Mouse (Mus musculus) left cerebral cortex, postnatal 4 days (tissue): ENCODE data around the gene Ntf3. TPM values are rescaled to one million over a fixed set of nuclear protein-coding genes. Genes with fewer than 3 reads are reported as not detected.

ENCODE experiments used
- DNase-seq: peaks from one replicate; pipeline ENCODE4 v3.0.0-alpha.2; 2022
- intact Hi-C: fragments of 180-260 bp; cut with DNase I; formaldehyde crosslinking; loops from one replicate; pipeline ENCODE4 v1.15.1; 2025
- total RNA-seq, 2 experiments: library from RNA; stranded (reverse); gene quantifications; 2 replicates each; pipeline ENCODE4 v1.2.3; 2021

Gene Ntf3
- total RNA-seq, 2 experiments from 2014 or later: 10.0 to 13.3 TPM

- no peak for DNase-seq
- intact Hi-C loops: no loop called here
These were observed 59.3 kb downstream of the Ntf3 start for GRCm38 (mm10) chr6:126107398-126107797.

- intact Hi-C loops: no loop called here
- no peak for DNase-seq
These were observed 59.9 kb downstream of the Ntf3 start for GRCm38 (mm10) chr6:126106798-126107173.

GRCm38 (mm10) chr6:126106051-126106797 lies 60.5 kb downstream of the Ntf3 start:
- peak; percentile 73 for DNase-seq
- intact Hi-C loops: no loop called here

GRCm38 (mm10) chr6:126105083-126105740 lies 61.5 kb downstream of the Ntf3 start:
- intact Hi-C loops: no loop called here
- no peak for DNase-seq

- DNase-seq: no peak
- intact Hi-C loops: no loop called here
These were observed 64.1 kb downstream of the Ntf3 start for GRCm38 (mm10) chr6:126102571-126102970.

GRCm38 (mm10) chr6:126102007-126102406 lies 64.7 kb downstream of the Ntf3 start:
- intact Hi-C loops: no loop called here
- DNase-seq: no peak

- DNase-seq: peak; percentile 19
- intact Hi-C loops: no loop called here
These were observed 66.1 kb downstream of the Ntf3 start for GRCm38 (mm10) chr6:126100579-126100978.

- intact Hi-C loops: no loop called here
These were observed 69.2 kb downstream of the Ntf3 start for GRCm38 (mm10) chr6:126097471-126097870.

GRCm38 (mm10) chr6:126096085-126096484 lies 70.6 kb downstream of the Ntf3 start:
- intact Hi-C loops: no loop called here
- DNase-seq: no peak

More at GRCm38 (mm10) chr6:126097471-126097870, 69.2 kb downstream of the Ntf3 start:
- DNase-seq: no peak

GRCm38 (mm10) chr6:126095041-126095440 lies 71.7 kb downstream of the Ntf3 start:
- intact Hi-C loops: no loop called here
- DNase-seq: no peak

- DNase-seq: no peak
- intact Hi-C loops: no loop called here
These were observed 74.7 kb downstream of the Ntf3 start for GRCm38 (mm10) chr6:126092026-126092425.

- intact Hi-C loops: no loop called here
These were observed 76.6 kb downstream of the Ntf3 start for GRCm38 (mm10) chr6:126090063-126090462.

GRCm38 (mm10) chr6:126088489-126089265 lies 78.0 kb downstream of the Ntf3 start:
- DNase-seq: no peak
- intact Hi-C loops: no loop called here

More at GRCm38 (mm10) chr6:126090063-126090462, 76.6 kb downstream of the Ntf3 start:
- DNase-seq: no peak

GRCm38 (mm10) chr6:126086321-126086950 lies 80.3 kb downstream of the Ntf3 start:
- no peak for DNase-seq
- intact Hi-C loops: no loop called here

GRCm38 (mm10) chr6:126080531-126080930 lies 86.2 kb downstream of the Ntf3 start:
- intact Hi-C loops: no loop called here
- DNase-seq: no peak

GRCm38 (mm10) chr6:126057706-126058105 lies 109.0 kb downstream of the Ntf3 start:
- no peak for DNase-seq
- intact Hi-C loops: no loop called here

GRCm38 (mm10) chr6:126053136-126053535 lies 113.6 kb downstream of the Ntf3 start:
- intact Hi-C loops: no loop called here
- DNase-seq: no peak
